Mouse (Mus musculus): ENCODE results near the gene Gm20838. TPM values are rescaled to one million over a fixed set of nuclear protein-coding genes. Genes with fewer than 3 reads are reported as not detected.
"Not testable (repeated sequence)": the region's sequence is repeated elsewhere in the genome, so short reads cannot be mapped to it uniquely, and the experiment has no call there.

Gene Gm20838
- total RNA-seq (2021) (not detected), polyA plus RNA-seq (2012; rRNA removed) (not detected in 2 replicates)
- long read RNA-seq, result 0 reads

DNA sequence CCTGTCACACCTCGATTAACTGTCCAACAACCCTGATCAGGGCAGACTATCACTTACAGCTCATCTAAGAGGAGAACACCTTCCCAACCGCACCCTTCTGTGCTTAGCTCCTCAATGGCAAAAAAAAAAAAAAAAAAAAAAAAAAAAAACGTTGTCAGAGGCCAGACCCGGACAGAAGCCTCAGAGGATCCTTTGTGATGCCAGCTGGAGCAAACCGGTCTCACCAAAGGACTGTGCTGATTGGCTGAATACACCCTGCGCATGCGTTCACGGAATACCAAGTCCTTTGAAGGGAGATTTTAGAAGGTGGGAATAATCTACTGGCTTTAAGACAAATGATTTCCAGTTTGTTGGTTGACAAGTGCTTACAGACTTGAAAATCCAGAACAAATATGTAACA is at the start of gene Gm20838:
TSS of gene Gm20838 (minus strand) at position 101 of the 400 bp plus-strand sequence.
- DNase-seq, result not testable (repeated sequence)
